Mouse (Mus musculus) kidney, embryonic 15.5 days (tissue): ENCODE results near the gene Mgat2. TPM values are rescaled to one million over a fixed set of nuclear protein-coding genes. Genes with fewer than 3 reads are reported as not detected.

Experiments used
- ATAC-seq: fragments of 200-750 bp; cut with Nextera tagmentation; replicated peaks from 2 replicates; pipeline ENCODE4 v1.8.0; 2017; ENCODE audit warnings: moderate TSS enrichment; ENCODE audit not compliant: low FRiP score
- H3K27ac ChIP-seq: fragments of 300-500 bp; sonication (generic); 2 replicates; pipeline ENCODE4 v1.5.1; 2015; ENCODE audit warnings: mild to moderate bottlenecking, inconsistent platforms
- H3K27me3 ChIP-seq: fragments of 300-500 bp; sonication (generic); 2 replicates; pipeline ENCODE4 v1.6.1; 2015; ENCODE audit warnings: inconsistent platforms
- H3K36me3 ChIP-seq: fragments of 300-500 bp; sonication (generic); 2 replicates; pipeline ENCODE4 v1.6.1; 2015; ENCODE audit warnings: inconsistent platforms
- H3K4me1 ChIP-seq: fragments of 300-500 bp; sonication (generic); 2 replicates; pipeline ENCODE4 v1.6.1; 2015; ENCODE audit warnings: inconsistent platforms
- H3K4me2 ChIP-seq: fragments of 300-500 bp; sonication (generic); 2 replicates; pipeline ENCODE4 v1.6.1; 2015; ENCODE audit warnings: moderate library complexity, mild to moderate bottlenecking, inconsistent platforms
- H3K4me3 ChIP-seq: fragments of 300-500 bp; sonication (generic); replicated peaks from 2 replicates; pipeline ENCODE4 v1.5.1; 2015; ENCODE audit warnings: mild to moderate bottlenecking, inconsistent platforms
- H3K9ac ChIP-seq: fragments of 300-500 bp; sonication (generic); 2 replicates; pipeline ENCODE4 v1.6.1; 2015; ENCODE audit warnings: mild to moderate bottlenecking, inconsistent platforms
- H3K9me3 ChIP-seq: fragments of 300-500 bp; sonication (generic); replicated peaks from 2 replicates; pipeline ENCODE4 v1.6.1; 2016; ENCODE audit warnings: inconsistent platforms
- WGBS: fragments of 180-500 bp; shearing (Covaris S2); methylation state at CpG from one replicate; pipeline ENCODE4 v1.1.7; 2015; ENCODE audit warnings: mixed read lengths; 5-methylcytosine and 5-hydroxymethylcytosine counted together
- microRNA-seq: library from miRNA; unstranded; fragments of <30 nt; microRNA quantifications from one replicate; pipeline ENCODE4, GENCODE M21; 2016
- polyA plus RNA-seq: library from polyadenylated mRNA; unstranded; fragments of >200 nt; fragmentation: Nextera tagmentation; extraction: Ambion mirVana; gene quantifications from 2 replicates; pipeline ENCODE4 v1.2.1, GENCODE M21; 2015

Gene Mgat2
- polyA plus RNA-seq, 1 experiment from 2014 or later = 52.6 TPM

- peak overlapping the region; percentile 0; the same call in 1 of the 2 replicates for H3K27ac ChIP-seq
- H3K9ac ChIP-seq = no peak overlapping the region
- peak; percentile 76 for ATAC-seq
- H3K4me3 ChIP-seq = no peak overlapping the region
- no peaks in the 10 kb centered on the region for H3K9me3 ChIP-seq
- peaks cover 86% of the 10 kb centered on the region for H3K36me3 ChIP-seq
- H3K4me2 ChIP-seq = no peak overlapping the region
- H3K4me1 ChIP-seq = peaks cover 7% of the 10 kb centered on the region; the same call in 1 of the 2 replicates
- 65% methylated on average over 19 of the region's 19 CpGs for WGBS
- H3K27me3 ChIP-seq = no peaks in the 10 kb centered on the region
Observed at GRCm38 (mm10) chr12:69220613-69221277, 36.8 kb downstream of the Mgat2 start.

DNA sequence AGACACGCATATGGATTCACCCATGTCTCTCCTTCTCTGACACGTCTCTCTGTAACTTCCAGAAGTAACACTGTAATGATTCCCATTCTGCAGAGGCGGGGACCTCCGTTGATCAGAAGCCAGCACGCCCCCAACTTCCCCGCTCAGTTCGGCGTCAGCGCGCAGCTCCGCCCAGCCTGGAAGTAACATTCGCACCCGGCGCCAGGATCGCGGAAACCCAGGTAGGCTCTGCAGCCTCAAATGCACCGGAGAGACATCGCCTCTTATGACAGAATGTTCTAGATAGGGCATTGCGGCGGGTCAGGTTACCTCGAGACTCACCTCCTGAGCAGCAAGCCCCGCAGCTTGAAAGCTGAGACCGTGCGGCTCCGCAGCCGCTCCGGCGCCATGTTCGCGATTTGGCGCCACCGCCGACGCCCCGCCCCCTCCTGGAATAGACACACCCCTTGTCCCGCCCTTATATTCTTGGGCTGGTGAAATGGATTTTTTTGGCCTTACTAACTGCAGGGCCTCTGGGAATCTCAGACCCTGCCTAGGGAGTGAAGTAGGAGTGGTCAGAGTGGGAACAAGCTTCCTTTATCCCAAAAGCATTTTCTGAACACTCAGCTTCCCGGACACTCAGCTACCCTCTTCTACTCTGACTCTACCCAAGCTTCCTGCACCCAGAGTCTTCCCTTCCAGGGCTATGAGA lies 44.0 kb downstream of the Mgat2 start, which contains the start of gene Pole2:
Pole2 (minus strand) TSS at position 420 of the 691 bp plus-strand sequence.
- Histone ChIP-seq H3K27ac (peak within 1 kb of the TSS; percentile 93), H3K4me1 (peaks cover 14% of the 10 kb centered on the region), H3K4me2 (peak within 1 kb of the TSS; percentile 65), H3K9me3 (no peaks in the 10 kb centered on the region), H3K36me3 (peaks cover 27% of the 10 kb centered on the region), H3K27me3 (no peaks in the 10 kb centered on the region), H3K9ac (peak within 1 kb of the TSS; percentile 53), H3K4me3 (peak within 1 kb of the TSS; percentile 83)
- ATAC-seq = peak; percentile 98
- 0% methylated on average over 37 of the region's 37 CpGs for WGBS

DNA sequence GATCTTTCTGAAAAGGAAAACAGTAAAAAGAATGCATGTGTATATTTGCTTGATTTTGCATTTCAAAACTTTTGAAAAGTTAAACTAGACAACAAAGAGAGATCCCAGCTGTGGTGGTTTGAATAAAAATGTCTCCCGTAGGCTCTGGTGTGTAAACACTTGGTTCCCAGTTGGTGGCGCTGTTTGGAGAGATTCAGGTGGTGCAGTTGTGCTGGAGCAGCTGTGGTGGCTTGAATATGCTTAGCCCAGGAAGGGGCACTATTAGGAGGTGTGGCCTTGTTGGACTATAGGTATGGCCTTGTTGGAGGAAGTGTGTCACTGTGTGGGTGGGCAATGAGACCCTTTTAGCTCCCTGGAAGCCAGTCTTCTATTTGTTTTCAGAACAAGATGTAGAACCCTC lies 45.3 kb downstream of the Mgat2 start:
- Histone ChIP-seq H3K36me3 (peaks cover 16% of the 10 kb centered on the region), H3K4me3 (no peak overlapping the region), H3K4me1 (peaks cover 14% of the 10 kb centered on the region), H3K9me3 (no peaks in the 10 kb centered on the region), H3K27me3 (no peaks in the 10 kb centered on the region), H3K9ac (no peak overlapping the region), H3K27ac (no peak overlapping the region), H3K4me2 (no peak overlapping the region)
- no peak for ATAC-seq
- WGBS = 64% methylated on average over 2 of the region's 2 CpGs

- Histone ChIP-seq H3K4me1 (peaks cover 3% of the 10 kb centered on the region; the same call in 1 of the 2 replicates), H3K4me2 (no peak overlapping the region), H3K9me3 (no peaks in the 10 kb centered on the region), H3K9ac (no peak overlapping the region), H3K27me3 (no peaks in the 10 kb centered on the region), H3K4me3 (no peak overlapping the region), H3K36me3 (no peaks in the 10 kb centered on the region), H3K27ac (no peak overlapping the region)
- ATAC-seq = no peak
- 92% methylated on average over 6 of the region's 6 CpGs for WGBS
Observed at GRCm38 (mm10) chr12:69235782-69236181, 51.8 kb downstream of the Mgat2 start.

Small RNA genes within 50 kb of the gene (microRNA-seq; reads per million reads assigned to microRNA genes)
- gene Gm47287 = not detected
- gene Gm47295 = 0.74 reads per million

Other genes starting within 250 kb of the Mgat2 start
- 1,863 and 1,902 TPM in 2 replicates for gene Rps29, start 25.0 kb upstream of the Mgat2 start, polyA plus RNA-seq
- 22.6 and 26.2 TPM in 2 replicates for gene Lrr1, start 15.3 kb upstream of the Mgat2 start, polyA plus RNA-seq
- 569 and 677 TPM in 2 replicates for gene Rpl36al, start 74 bp upstream of the Mgat2 start, polyA plus RNA-seq
- gene Gm49383, start 12.9 kb downstream of the Mgat2 start, polyA plus RNA-seq = 33.1 and 33.6 TPM in 2 replicates
- gene Dnaaf2, start 14.3 kb downstream of the Mgat2 start, polyA plus RNA-seq = 9.5 and 11.2 TPM in 2 replicates
- gene Gm49384, start 20.1 kb downstream of the Mgat2 start, polyA plus RNA-seq = 27.3 and 27.4 TPM in 2 replicates
- gene Pole2, start 44.0 kb downstream of the Mgat2 start, polyA plus RNA-seq = 28.9 and 30.6 TPM in 2 replicates
- gene Klhdc1, start 57.0 kb downstream of the Mgat2 start, polyA plus RNA-seq = 4.8 and 7.5 TPM in 2 replicates
- gene Klhdc2, start 112.5 kb downstream of the Mgat2 start, polyA plus RNA-seq = 150 and 151 TPM in 2 replicates
- 87.0 and 91.6 TPM in 2 replicates for gene Nemf, start 173.0 kb downstream of the Mgat2 start, polyA plus RNA-seq
- 45.3 and 47.0 TPM in 2 replicates for gene Arf6, start 188.0 kb downstream of the Mgat2 start, polyA plus RNA-seq
- 1.4 and 1.7 TPM in 2 replicates for gene Gm9887, start 188.3 kb downstream of the Mgat2 start, polyA plus RNA-seq